ENCODE assay signal across 10 mouse cellular contexts in genomic region chr19:42316525-42316924, GRCm38 (mm10).
A peak's percentile ranks its signal among the peaks of the same experiment; 100 is the strongest.
DNase-seq lines count a peak whose midpoint lies in the region; ATAC-seq and TF ChIP-seq lines count a peak whose summit lies in the region.
"Had no signal": no experiment of that assay in that cellular context is flagged by ENCODE, and none has a peak within 500 bp of the region (broad histone marks: within the 10 kb centered on the region; RNA-seq: fewer than 3 reads in every experiment).

No protein-coding gene starts in this region.

- H3K9ac ChIP-seq in intestine, embryonic 15.5 days = no peak overlapping the region
- H3K9ac ChIP-seq: embryonic facial prominence, embryonic 12.5 days had no signal

- no peak; the same call in 1 of the 2 replicates for ATAC-seq in intestine, embryonic 15.5 days

- H3K4me3 ChIP-seq in left cerebral cortex, adult 2 months = no peak overlapping the region
- H3K4me3 ChIP-seq in intestine, embryonic 15.5 days (replicated peaks) = no peak overlapping the region
- H3K4me3 ChIP-seq: embryonic facial prominence, embryonic 12.5 days had no signal

- no peak overlapping the region for H3K4me2 ChIP-seq in intestine, embryonic 15.5 days (replicated peaks)
- H3K4me2 ChIP-seq: embryonic facial prominence, embryonic 12.5 days had no signal

- intact Hi-C loops in heart, postnatal 10 days (cut with DNase I) = loop anchor here (1.0 to 5.0 kb wide), 4 partner anchors 111 to 431 kb away; no protein-coding TSS in a partner anchor
- intact Hi-C loops in heart, postnatal 25 days (cut with DNase I) = loop anchor here (2.0 to 5.0 kb wide), 2 partner anchors 126 to 338 kb away; no protein-coding TSS in a partner anchor
- intact Hi-C loops in left cerebral cortex, adult 2 months (cut with DNase I) = loop anchor here (2.0 to 10.0 kb wide), 7 partner anchors 114 to 1078 kb away; partner anchors contain the start of genes Crtac1, Hps1 and R3hcc1l

- 82% methylated on average over 2 of the region's 2 CpGs for WGBS in intestine, embryonic 15.5 days

- no peaks in the 10 kb centered on the region for H3K36me3 ChIP-seq in intestine, embryonic 15.5 days
- H3K36me3 ChIP-seq: embryonic facial prominence, embryonic 12.5 days had no signal

- no peaks in the 10 kb centered on the region; the same call in 1 of the 2 replicates for H3K27me3 ChIP-seq in intestine, embryonic 15.5 days (replicated peaks)
- H3K27me3 ChIP-seq: embryonic facial prominence, embryonic 12.5 days had no signal

- no peaks in the 10 kb centered on the region for H3K9me3 ChIP-seq in intestine, embryonic 15.5 days
- H3K9me3 ChIP-seq: embryonic facial prominence, embryonic 12.5 days had no signal

- no peak for TF ChIP-seq CTCF in left cerebral cortex, adult 2 months (IDR thresholded peaks at IDR 0.05)

- DNase-seq in heart, postnatal 10 days = peak; percentile 16 to 36
- DNase-seq in heart, postnatal 25 days (ENCODE audit: low spot score) = no peak
- DNase-seq in brain, adult 2 months (ENCODE audit: low read depth, low spot score) = peak; percentile 43
- DNase-seq in gastrocnemius, adult 18-20 months (ENCODE audit: low spot score) = peak; percentile 22
- DNase-seq in left cerebral cortex, adult 2 months (ENCODE audit: extremely low spot score in 1 of 2, low spot score in 2 of 2) = peak; percentile 30 to 53
- no peak for DNase-seq in thymus, postnatal 14 days
- DNase-seq in natural killer cell, adult 2 months (ENCODE audit: low spot score in 2 of 2) = no peak

- peak overlapping the region; percentile 55; the same call in 1 of the 2 replicates for H3K27ac ChIP-seq in left cerebral cortex, adult 2 months
- no peak overlapping the region for H3K27ac ChIP-seq in intestine, embryonic 15.5 days
- H3K27ac ChIP-seq: embryonic facial prominence, embryonic 12.5 days; macrophage had no signal

- peaks cover 3% of the 10 kb centered on the region; the same call in 1 of the 2 replicates for H3K4me1 ChIP-seq in intestine, embryonic 15.5 days (replicated peaks)

Comparison
In these comparisons a context has a peak if more than half of its experiments do, and no peak if none do; other contexts are left out.
1. DNase-seq: peak in heart, postnatal 10 days (2 of 2), brain, adult 2 months (single experiment), gastrocnemius, adult 18-20 months (single experiment) and left cerebral cortex, adult 2 months (2 of 2); none in heart, postnatal 25 days (single experiment), thymus, postnatal 14 days (single experiment) and natural killer cell, adult 2 months (0 of 2).